Mouse (Mus musculus): ENCODE results near the gene Ptpn3. TPM values are rescaled to one million over a fixed set of nuclear protein-coding genes. Genes with fewer than 3 reads are reported as not detected.
A peak's percentile ranks its signal among the peaks of the same experiment; 100 is the strongest.

Ptpn3 gene
- polyA plus RNA-seq (2015; fragmentation: Nextera tagmentation; extraction: Ambion mirVana): 1.7 and 1.8 TPM in 2 replicates

DNA sequence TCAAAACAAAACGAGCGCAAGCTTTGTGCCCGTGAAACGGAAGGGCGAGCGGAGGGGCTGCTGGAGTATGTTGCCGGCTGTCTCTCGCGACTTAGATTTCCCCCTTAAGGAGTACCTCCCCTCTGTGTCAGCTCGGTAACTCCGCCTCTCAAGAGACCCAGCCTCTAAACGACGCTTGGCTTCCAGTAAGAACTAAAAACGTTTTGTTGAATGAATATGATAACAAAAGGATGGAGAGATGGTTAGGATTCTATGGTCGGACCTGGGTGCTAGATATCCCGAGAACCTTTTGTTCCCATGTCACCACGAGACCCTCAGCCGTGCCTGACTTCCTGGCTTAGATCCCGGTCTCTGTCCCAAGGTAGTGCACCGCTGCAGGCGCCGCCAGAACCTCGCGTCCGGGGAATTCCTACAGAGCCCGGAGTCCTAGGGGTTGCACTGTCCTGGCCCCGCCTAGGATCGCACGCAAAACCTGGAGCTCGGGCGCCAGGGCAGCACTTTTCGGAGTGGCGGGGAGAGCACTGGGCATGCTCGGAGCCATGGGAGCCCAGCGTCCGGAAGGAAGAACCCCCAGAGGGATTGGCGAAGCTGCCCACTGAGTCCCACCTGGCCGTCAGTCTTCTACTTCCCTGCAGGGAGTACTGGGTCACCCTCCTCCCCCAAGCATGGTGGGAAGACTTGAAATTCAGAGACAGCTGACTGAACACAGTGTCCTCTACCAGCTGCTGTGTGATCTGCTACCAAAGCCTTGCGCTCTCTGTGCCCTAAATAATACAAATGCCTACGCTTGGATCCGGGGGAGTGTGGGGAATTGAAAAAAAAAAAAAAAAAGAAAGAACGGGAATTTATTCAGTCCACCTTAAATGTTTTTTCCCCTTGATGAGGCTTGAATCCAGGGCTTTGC lies at the start of gene Ptpn3:
TSS of gene Ptpn3 (minus strand) at position 428 of the 904 bp plus-strand sequence.
- Histone ChIP-seq H3K9ac (peak within 1 kb of the TSS; percentile 89), H3K27ac (replicated peaks) (peak within 1 kb of the TSS; percentile 77), H3K9me3 (no peaks in the 10 kb centered on the region), H3K4me2 (peak within 1 kb of the TSS; percentile 98), H3K4me3 (peak within 1 kb of the TSS; percentile 87), H3K27me3 (replicated peaks) (peaks cover 31% of the 10 kb centered on the region), H3K4me1 (peaks cover 21% of the 10 kb centered on the region), H3K36me3 (no peaks in the 10 kb centered on the region)
- ATAC-seq (ENCODE audit: extremely low read depth, insufficient number of reproducible peaks, low FRiP score, low TSS enrichment): peak; percentile 81
- under 1% methylated on average over 42 of the region's 42 CpGs for WGBS

DNA sequence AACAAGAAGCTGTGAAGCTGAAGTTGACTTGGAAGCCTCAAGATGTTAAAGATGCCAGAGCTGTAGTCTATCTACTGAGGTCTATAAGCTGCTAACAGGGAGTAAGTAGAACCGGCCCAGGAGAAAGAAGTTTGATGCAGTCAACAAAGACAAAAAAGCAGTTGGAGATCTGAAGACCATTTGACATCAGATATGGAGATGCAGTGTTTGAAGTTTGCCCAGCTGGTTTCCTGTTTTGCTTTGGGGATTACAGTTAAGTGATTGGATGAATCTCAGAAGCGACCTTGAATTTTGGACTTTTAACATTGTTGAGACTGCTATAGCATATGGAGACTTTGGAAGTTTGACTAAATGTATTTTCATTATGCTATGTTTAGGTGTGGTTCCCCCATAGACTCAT lies 48.9 kb upstream of the Ptpn3 start:
- no peaks in the 10 kb centered on the region for H3K27me3 ChIP-seq (replicated peaks)
- H3K27ac ChIP-seq (replicated peaks): no peak overlapping the region
- H3K9me3 ChIP-seq: no peaks in the 10 kb centered on the region
- H3K9ac ChIP-seq: no peak overlapping the region
- ATAC-seq (ENCODE audit: extremely low read depth, insufficient number of reproducible peaks, low FRiP score, low TSS enrichment): no peak
- no peaks in the 10 kb centered on the region for H3K36me3 ChIP-seq
- no peak overlapping the region for H3K4me3 ChIP-seq
- H3K4me2 ChIP-seq: no peak overlapping the region
- no peaks in the 10 kb centered on the region for H3K4me1 ChIP-seq
- WGBS: 78% methylated on average over 2 of the region's 2 CpGs

DNA sequence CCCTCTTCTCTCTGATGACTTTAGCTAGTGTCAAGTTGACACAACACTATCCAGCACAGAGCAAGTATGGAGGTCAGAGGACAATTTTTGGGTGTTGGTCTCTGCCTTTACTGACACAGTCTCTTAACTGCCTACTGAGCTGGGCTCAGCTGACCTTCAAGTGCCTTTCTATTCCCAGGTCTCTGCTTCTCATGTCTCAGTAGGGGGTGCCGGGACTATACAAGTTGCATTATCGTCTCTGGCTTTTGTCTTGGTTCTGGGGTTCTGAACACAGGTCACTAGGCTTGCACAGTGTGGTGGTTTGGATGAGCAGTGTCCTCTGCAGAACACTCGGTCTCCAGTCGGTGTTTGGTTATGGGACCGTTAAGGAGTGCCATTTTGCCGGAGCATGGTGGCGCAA lies 42.4 kb upstream of the Ptpn3 start:
- Histone ChIP-seq H3K27me3 (replicated peaks) (no peaks in the 10 kb centered on the region), H3K9me3 (peaks cover 2% of the 10 kb centered on the region; the same call in 1 of the 2 replicates), H3K4me1 (no peaks in the 10 kb centered on the region), H3K4me2 (no peak overlapping the region), H3K27ac (replicated peaks) (no peak overlapping the region), H3K9ac (no peak overlapping the region), H3K4me3 (no peak overlapping the region), H3K36me3 (no peaks in the 10 kb centered on the region)
- WGBS: 89% methylated on average over 7 of the region's 7 CpGs
- ATAC-seq (ENCODE audit: extremely low read depth, insufficient number of reproducible peaks, low FRiP score, low TSS enrichment): no peak

DNA sequence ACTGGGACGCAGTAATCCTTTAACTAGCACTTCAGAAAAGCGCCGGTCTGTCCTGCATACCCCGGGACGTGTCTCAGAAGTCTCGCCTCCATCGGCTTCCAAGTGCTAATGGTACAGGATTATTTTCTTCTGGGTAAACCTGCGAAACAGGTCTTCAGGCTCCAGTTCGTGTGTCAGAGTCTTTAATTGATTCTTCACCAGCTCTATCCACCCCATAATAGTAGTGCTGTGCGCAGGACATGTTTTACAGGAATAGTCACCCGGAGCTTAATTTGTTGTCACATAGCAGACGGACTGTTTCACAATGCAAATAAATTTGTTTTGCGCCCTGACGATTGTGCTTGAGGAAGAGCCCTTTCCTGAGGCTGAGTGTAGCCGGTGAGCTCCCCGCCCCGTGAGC lies 37.3 kb upstream of the Ptpn3 start:
- Histone ChIP-seq H3K9me3 (peaks cover 2% of the 10 kb centered on the region; the same call in 1 of the 2 replicates), H3K36me3 (no peaks in the 10 kb centered on the region), H3K4me2 (no peak overlapping the region), H3K4me1 (no peaks in the 10 kb centered on the region), H3K27ac (replicated peaks) (no peak overlapping the region), H3K4me3 (no peak overlapping the region), H3K9ac (no peak overlapping the region), H3K27me3 (replicated peaks) (no peaks in the 10 kb centered on the region)
- WGBS: 75% methylated on average over 17 of the region's 17 CpGs
- no peak for ATAC-seq (ENCODE audit: extremely low read depth, insufficient number of reproducible peaks, low FRiP score, low TSS enrichment)

DNA sequence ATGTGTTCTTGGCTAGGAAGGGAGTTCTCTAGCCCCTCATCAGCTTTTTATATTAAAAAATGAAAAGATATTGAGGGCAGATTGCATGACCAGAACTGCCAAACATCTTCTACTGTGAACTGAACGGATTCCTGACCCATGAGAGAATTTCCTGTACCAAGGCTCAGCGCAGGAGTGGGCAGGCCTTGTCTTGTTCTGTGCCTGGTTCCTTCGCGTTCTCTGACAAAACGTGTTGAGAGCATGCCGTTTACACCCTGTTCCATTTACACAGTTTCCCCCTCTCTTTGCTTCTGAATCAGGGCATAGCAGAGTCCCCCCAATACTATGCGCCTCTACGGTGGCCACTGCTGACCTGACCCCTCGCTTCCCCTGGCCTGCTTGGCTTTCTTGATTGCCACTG lies 36.4 kb upstream of the Ptpn3 start:
- Histone ChIP-seq H3K36me3 (no peaks in the 10 kb centered on the region), H3K27ac (replicated peaks) (no peak overlapping the region), H3K9ac (no peak overlapping the region), H3K4me2 (no peak overlapping the region), H3K9me3 (peaks cover 2% of the 10 kb centered on the region; the same call in 1 of the 2 replicates), H3K4me3 (no peak overlapping the region), H3K4me1 (no peaks in the 10 kb centered on the region), H3K27me3 (replicated peaks) (no peaks in the 10 kb centered on the region)
- 58% methylated on average over 9 of the region's 9 CpGs for WGBS
- no peak for ATAC-seq (ENCODE audit: extremely low read depth, insufficient number of reproducible peaks, low FRiP score, low TSS enrichment)

DNA sequence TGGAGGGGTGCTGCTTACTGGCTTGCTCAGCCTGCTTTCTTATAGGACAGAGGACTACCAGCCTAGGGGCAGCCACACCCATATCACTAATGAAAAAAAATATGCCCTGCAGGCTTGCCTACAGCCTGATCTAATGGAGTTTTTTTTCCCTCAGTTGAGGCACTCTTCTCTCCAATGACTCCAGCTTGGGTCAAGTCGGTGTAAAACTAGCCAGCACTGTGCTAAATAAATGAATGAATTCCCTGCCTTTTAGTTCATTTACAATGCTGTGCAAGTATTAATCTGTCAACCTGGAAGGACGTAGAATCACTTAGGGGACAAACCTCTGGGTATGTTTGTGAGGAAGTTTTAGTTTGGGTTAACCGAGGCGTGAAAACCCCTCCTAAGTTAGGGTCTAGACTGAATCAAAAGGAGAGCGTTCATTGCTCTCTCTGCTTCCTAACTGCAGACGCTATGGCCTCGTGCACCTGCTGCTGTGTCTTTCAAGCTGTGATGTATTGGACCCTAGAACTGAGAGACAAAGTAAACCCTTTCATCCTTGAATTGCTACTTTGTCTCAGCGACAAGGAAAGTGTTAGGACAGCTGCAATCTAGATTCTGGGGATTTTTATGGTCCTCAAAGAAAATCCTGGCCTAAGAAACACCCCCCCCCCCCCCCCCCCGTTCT lies 33.5 kb upstream of the Ptpn3 start:
- WGBS: 77% methylated on average over 9 of the region's 9 CpGs
- Histone ChIP-seq H3K9me3 (no peaks in the 10 kb centered on the region), H3K4me3 (no peak overlapping the region), H3K4me1 (no peaks in the 10 kb centered on the region), H3K36me3 (no peaks in the 10 kb centered on the region), H3K9ac (no peak overlapping the region), H3K27me3 (replicated peaks) (no peaks in the 10 kb centered on the region), H3K4me2 (no peak overlapping the region), H3K27ac (replicated peaks) (no peak overlapping the region)
- no peak for ATAC-seq (ENCODE audit: extremely low read depth, insufficient number of reproducible peaks, low FRiP score, low TSS enrichment)

DNA sequence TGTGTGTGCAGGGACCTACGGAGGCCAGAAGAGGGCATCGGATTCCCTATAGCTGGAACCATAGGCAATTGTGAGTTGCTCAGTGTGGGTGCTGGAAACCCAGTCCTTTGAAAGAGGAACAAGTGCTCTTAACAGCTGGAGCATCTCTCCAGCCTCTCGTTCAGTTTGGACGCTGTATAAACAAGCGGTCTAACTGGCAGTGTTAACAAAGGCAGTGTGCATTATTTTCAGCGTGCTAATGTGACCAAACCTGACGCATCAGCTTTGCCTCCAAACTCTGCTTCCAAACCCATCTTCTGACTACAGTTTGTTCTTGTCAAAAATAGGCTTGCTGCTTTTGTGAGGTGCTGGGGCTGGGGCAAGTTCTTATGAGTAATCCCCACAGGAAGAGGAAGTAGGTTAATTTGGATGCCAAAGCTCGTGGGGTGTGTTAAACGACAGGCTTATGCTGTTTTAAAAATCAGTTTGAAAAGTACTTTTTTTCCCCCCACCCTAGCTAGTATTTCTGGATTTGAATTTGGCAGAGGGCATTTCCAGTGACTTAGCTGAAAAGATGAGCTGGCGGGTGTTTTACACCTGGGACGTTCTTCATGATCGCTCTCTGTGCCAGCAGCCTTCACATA lies 32.4 kb upstream of the Ptpn3 start:
- WGBS: 88% methylated on average over 12 of the region's 12 CpGs
- no peak overlapping the region for H3K4me3 ChIP-seq
- no peak overlapping the region for H3K4me2 ChIP-seq
- H3K27me3 ChIP-seq (replicated peaks): no peaks in the 10 kb centered on the region
- no peak overlapping the region for H3K27ac ChIP-seq (replicated peaks)
- H3K9ac ChIP-seq: no peak overlapping the region
- H3K36me3 ChIP-seq: no peaks in the 10 kb centered on the region
- ATAC-seq (ENCODE audit: extremely low read depth, insufficient number of reproducible peaks, low FRiP score, low TSS enrichment): no peak
- H3K9me3 ChIP-seq: no peaks in the 10 kb centered on the region
- no peaks in the 10 kb centered on the region for H3K4me1 ChIP-seq

DNA sequence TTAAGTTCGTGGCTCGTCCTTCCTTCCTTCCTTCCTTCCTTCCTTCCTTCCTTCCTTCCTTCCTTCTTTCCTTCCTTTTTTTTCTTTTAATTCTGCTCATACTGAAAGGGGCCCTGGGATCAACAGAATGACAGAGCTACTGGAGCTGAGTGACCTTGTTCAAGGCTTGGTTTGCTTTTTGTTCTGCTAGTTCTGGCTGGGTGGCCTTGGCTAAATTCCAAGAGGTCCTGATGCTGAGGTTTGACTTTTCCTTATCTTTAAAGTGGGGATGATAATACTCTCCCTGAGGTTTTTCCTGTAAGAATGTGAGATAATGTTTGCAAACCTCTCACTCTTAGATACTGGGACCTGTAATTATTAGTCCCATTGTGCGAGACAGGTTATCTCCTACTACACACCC lies 30.9 kb upstream of the Ptpn3 start:
- no peaks in the 10 kb centered on the region for H3K27me3 ChIP-seq (replicated peaks)
- no peak overlapping the region for H3K4me3 ChIP-seq
- no peak overlapping the region for H3K4me2 ChIP-seq
- H3K9me3 ChIP-seq: no peaks in the 10 kb centered on the region
- H3K9ac ChIP-seq: no peak overlapping the region
- 52% methylated on average over 3 of the region's 3 CpGs for WGBS
- no peak overlapping the region for H3K27ac ChIP-seq (replicated peaks)
- H3K4me1 ChIP-seq: no peaks in the 10 kb centered on the region
- ATAC-seq (ENCODE audit: extremely low read depth, insufficient number of reproducible peaks, low FRiP score, low TSS enrichment): no peak
- no peaks in the 10 kb centered on the region for H3K36me3 ChIP-seq

DNA sequence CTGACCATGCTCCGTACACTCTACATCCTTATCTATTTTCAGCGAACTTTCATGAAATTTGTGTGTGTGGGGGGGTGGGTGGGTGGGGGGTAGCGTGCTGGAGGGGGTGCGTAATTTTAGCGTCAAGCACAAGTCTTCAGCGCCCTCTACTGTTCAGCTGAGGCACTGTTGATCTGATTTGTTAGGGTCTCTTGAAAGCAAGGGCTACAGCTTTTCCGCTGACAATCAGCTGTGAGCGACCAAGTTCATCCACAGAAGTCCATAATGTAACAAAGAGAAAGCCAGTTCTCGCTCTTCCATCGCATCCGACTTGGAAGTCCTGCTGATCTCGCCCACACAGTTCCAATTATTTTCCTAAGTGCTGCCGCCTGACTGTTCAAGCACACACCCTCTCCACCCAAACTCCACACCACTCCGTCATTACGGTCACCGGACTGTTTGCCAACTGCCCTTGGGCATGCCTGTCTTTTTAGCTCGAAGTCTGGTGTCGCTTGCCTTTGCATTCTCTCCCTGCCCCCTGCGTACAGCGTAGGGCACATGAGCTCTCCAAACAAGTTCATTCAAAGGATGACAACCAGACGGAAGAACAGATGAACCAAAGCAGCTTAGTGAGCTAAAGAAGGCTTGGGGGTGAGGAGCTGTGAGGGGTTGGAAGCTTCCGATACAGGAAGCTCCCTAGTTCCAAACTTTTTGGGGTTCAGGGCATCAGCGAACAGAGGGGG lies 19.1 kb upstream of the Ptpn3 start:
- Histone ChIP-seq H3K27me3 (replicated peaks) (peaks cover 32% of the 10 kb centered on the region), H3K9ac (no peak overlapping the region), H3K9me3 (no peaks in the 10 kb centered on the region), H3K4me2 (peak overlapping the region; percentile 46), H3K27ac (replicated peaks) (no peak overlapping the region), H3K4me3 (no peak overlapping the region), H3K36me3 (no peaks in the 10 kb centered on the region), H3K4me1 (peaks cover 20% of the 10 kb centered on the region)
- WGBS: 33% methylated on average over 23 of the region's 23 CpGs
- no peak for ATAC-seq (ENCODE audit: extremely low read depth, insufficient number of reproducible peaks, low FRiP score, low TSS enrichment)

DNA sequence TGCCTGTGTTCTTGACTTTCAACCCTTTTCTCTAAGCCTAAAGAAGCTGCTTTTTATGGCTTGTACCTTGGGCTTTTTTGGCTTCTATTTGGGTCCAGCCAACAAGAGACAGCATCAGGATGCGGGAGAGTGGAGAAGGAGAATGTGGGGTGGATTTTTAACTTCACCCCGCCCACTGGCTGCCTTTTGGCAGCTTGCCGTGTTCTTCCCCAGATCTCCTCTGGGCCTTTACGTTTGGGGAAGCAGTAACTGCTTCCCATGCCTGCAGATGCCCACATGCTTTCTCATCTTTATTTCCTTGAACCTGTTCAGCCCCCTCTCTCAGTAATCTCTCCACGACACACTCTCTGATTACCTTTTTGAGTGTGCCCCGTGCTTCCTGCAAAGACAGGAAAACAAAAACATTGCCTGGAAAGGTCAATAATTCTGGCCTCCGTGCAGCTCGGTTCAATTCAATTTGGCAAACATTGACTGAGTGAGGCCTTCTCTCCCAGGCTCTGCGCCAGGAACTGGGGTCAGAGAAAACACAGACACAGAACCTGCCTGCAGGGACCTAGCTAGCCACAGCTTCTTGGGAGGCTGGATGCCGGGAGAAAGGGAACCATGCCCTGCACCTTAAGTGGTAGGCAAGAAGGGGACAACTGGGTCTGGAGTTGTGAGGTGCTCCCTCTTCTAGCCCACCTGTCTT lies 17.0 kb upstream of the Ptpn3 start:
- H3K36me3 ChIP-seq: no peaks in the 10 kb centered on the region
- H3K9ac ChIP-seq: 0 out of 2 replicates have a peak overlapping the region, but pooled peaks have one; percentile 30
- no peak overlapping the region for H3K4me3 ChIP-seq
- no peak; the same call in 1 of the 2 replicates for ATAC-seq (ENCODE audit: extremely low read depth, insufficient number of reproducible peaks, low FRiP score, low TSS enrichment)
- H3K27ac ChIP-seq (replicated peaks): peak overlapping the region; percentile 50; the same call in 1 of the 2 replicates
- WGBS: 40% methylated on average over 10 of the region's 10 CpGs
- no peak overlapping the region; the same call in 1 of the 2 replicates for H3K4me2 ChIP-seq
- peaks cover 20% of the 10 kb centered on the region for H3K4me1 ChIP-seq
- peaks cover 24% of the 10 kb centered on the region for H3K27me3 ChIP-seq (replicated peaks)
- H3K9me3 ChIP-seq: no peaks in the 10 kb centered on the region

All from heart, embryonic 13.5 days (tissue).